Mouse (Mus musculus): Measurements from ENCODE around the gene Homer1. TPM values are rescaled to one million over a fixed set of nuclear protein-coding genes. Genes with fewer than 3 reads are reported as not detected.

Homer1 gene
- polyA plus RNA-seq, 2 experiments: 3.0 to 3.7 TPM

GRCm38 (mm10) chr13:93384481-93384880, 85.0 kb downstream of the Homer1 start:
- peak overlapping the region; percentile 97 for H3K27ac ChIP-seq
- peaks cover 67% of the 10 kb centered on the region in 2 experiments for H3K4me1 ChIP-seq (replicated peaks; ENCODE audit: control insufficient read depth in 2 of 2, insufficient read depth in 2 of 2, low read length in 1 of 2)
- H3K27me3 ChIP-seq (ENCODE audit: control insufficient read depth, insufficient read depth, low read length): no peaks in the 10 kb centered on the region
- no peaks in the 10 kb centered on the region for H3K9me3 ChIP-seq (ENCODE audit: control insufficient read depth, low read length)
- TF ChIP-seq EP300 (IDR thresholded peaks at IDR 0.05; ENCODE audit: low read depth): no peak
- H3K9ac ChIP-seq (replicated peaks): no peak overlapping the region; the same call in 1 of the 2 replicates
- H3K4me3 ChIP-seq (ENCODE audit: insufficient read depth in 1 of 2, low read depth in 2 of 2, low read length in 2 of 2): no peak overlapping the region
- H3K36me3 ChIP-seq (replicated peaks; ENCODE audit: control insufficient read depth, insufficient read depth, low read depth): no peaks in the 10 kb centered on the region
- no peak for DNase-seq (ENCODE audit: low read depth in 3 of 3, low spot score in 3 of 3)
- WGBS (ENCODE audit: insufficient replicate concordance): 72% methylated on average over 1 of the region's 1 CpGs
- no peak for ATAC-seq (ENCODE audit: insufficient read depth)
- H3K4me2 ChIP-seq (ENCODE audit: low read depth): no peak overlapping the region

- no peak for ATAC-seq (ENCODE audit: insufficient read depth)
- H3K4me1 ChIP-seq (replicated peaks; ENCODE audit: control insufficient read depth in 2 of 2, insufficient read depth in 2 of 2, low read length in 1 of 2): peaks cover 67 to 69% of the 10 kb centered on the region in 2 experiments
These were observed 85.7 kb downstream of the Homer1 start for GRCm38 (mm10) chr13:93385147-93385546.

GRCm38 (mm10) chr13:93387440-93387839, 88.0 kb downstream of the Homer1 start:
- no peaks in the 10 kb centered on the region for H3K27me3 ChIP-seq (ENCODE audit: control insufficient read depth, insufficient read depth, low read length)

More at GRCm38 (mm10) chr13:93385147-93385546, 85.7 kb downstream of the Homer1 start:
- Histone ChIP-seq H3K9me3 (ENCODE audit: control insufficient read depth, low read length) (no peaks in the 10 kb centered on the region), H3K36me3 (replicated peaks; ENCODE audit: control insufficient read depth, insufficient read depth, low read depth) (no peaks in the 10 kb centered on the region), H3K4me3 (ENCODE audit: insufficient read depth in 1 of 2, low read depth in 2 of 2, low read length in 2 of 2) (no peak overlapping the region), H3K27me3 (ENCODE audit: control insufficient read depth, insufficient read depth, low read length) (no peaks in the 10 kb centered on the region), H3K27ac (peak overlapping the region; percentile 31), H3K4me2 (ENCODE audit: low read depth) (no peak overlapping the region), H3K9ac (replicated peaks) (no peak overlapping the region)
- no peak for TF ChIP-seq CTCF (IDR thresholded peaks at IDR 0.05; ENCODE audit: low read depth)
- no peak for TF ChIP-seq EP300 (IDR thresholded peaks at IDR 0.05; ENCODE audit: low read depth)
- 67% methylated on average over 1 of the region's 1 CpGs for WGBS (ENCODE audit: insufficient replicate concordance)
- DNase-seq (ENCODE audit: low read depth in 3 of 3, low spot score in 3 of 3): no peak

GRCm38 (mm10) chr13:93388594-93389241, 89.3 kb downstream of the Homer1 start:
- Histone ChIP-seq H3K9ac (replicated peaks) (peak overlapping the region; percentile 60), H3K27ac (peak overlapping the region; percentile 94), H3K4me2 (ENCODE audit: low read depth) (peak overlapping the region; percentile 65), H3K4me1 (replicated peaks; ENCODE audit: control insufficient read depth in 2 of 2, insufficient read depth in 2 of 2, low read length in 1 of 2) (peaks cover 47% of the 10 kb centered on the region in 2 experiments), H3K9me3 (ENCODE audit: control insufficient read depth, low read length) (no peaks in the 10 kb centered on the region), H3K4me3 (ENCODE audit: insufficient read depth in 1 of 2, low read depth in 2 of 2, low read length in 2 of 2) (peak overlapping the region in 1 of 2 experiments; percentile 4; a peak in 1 of 4 replicates), H3K27me3 (ENCODE audit: control insufficient read depth, insufficient read depth, low read length) (no peaks in the 10 kb centered on the region), H3K36me3 (replicated peaks; ENCODE audit: control insufficient read depth, insufficient read depth, low read depth) (no peaks in the 10 kb centered on the region)
- ATAC-seq (ENCODE audit: insufficient read depth) (peak; percentile 98), DNase-seq (ENCODE audit: low read depth in 3 of 3, low spot score in 3 of 3) (peak; percentile 83 to 86 (median 86))
- no peak for TF ChIP-seq CTCF (IDR thresholded peaks at IDR 0.05; ENCODE audit: low read depth)
- TF ChIP-seq EP300 (IDR thresholded peaks at IDR 0.05; ENCODE audit: low read depth): peak; percentile 88
- 13% methylated on average over 7 of the region's 7 CpGs for WGBS (ENCODE audit: insufficient replicate concordance)

More at GRCm38 (mm10) chr13:93387440-93387839, 88.0 kb downstream of the Homer1 start:
- no peak for DNase-seq (ENCODE audit: low read depth in 3 of 3, low spot score in 3 of 3)
- Histone ChIP-seq H3K4me3 (ENCODE audit: insufficient read depth in 1 of 2, low read depth in 2 of 2, low read length in 2 of 2) (no peak overlapping the region), H3K36me3 (replicated peaks; ENCODE audit: control insufficient read depth, insufficient read depth, low read depth) (no peaks in the 10 kb centered on the region), H3K27ac (peak overlapping the region; percentile 83), H3K9me3 (ENCODE audit: control insufficient read depth, low read length) (no peaks in the 10 kb centered on the region), H3K9ac (replicated peaks) (peak overlapping the region; percentile 27), H3K4me1 (replicated peaks; ENCODE audit: control insufficient read depth in 2 of 2, insufficient read depth in 2 of 2, low read length in 1 of 2) (peaks cover 57% of the 10 kb centered on the region in 2 experiments), H3K4me2 (ENCODE audit: low read depth) (no peak overlapping the region)
- ATAC-seq (ENCODE audit: insufficient read depth): no peak
- TF ChIP-seq EP300 (IDR thresholded peaks at IDR 0.05; ENCODE audit: low read depth) (no peak), CTCF (IDR thresholded peaks at IDR 0.05; ENCODE audit: low read depth) (no peak)
- WGBS (ENCODE audit: insufficient replicate concordance): 77% methylated on average over 5 of the region's 5 CpGs

DNA sequence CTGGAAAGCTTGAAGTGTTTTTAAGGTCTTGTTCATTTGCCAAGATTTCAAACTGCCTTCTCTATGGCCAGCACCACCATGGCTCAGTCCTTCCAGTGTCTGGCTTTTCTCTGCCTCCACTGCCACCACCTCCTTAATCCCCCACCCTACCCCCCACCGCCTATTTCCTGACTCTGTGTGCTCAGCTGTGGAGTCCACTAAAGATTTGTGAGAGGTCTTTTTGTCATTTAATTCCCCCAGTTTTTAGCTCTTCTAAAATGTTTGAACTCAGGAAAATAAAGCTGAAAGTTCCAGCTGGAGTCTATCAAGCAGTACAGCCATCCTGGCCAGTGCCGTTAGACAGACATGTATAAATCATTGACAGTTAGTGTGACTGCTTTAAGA, 89.8 kb downstream of the Homer1 start:
- Histone ChIP-seq H3K9me3 (ENCODE audit: control insufficient read depth, low read length) (no peaks in the 10 kb centered on the region), H3K4me3 (ENCODE audit: insufficient read depth in 1 of 2, low read depth in 2 of 2, low read length in 2 of 2) (no peak overlapping the region), H3K27ac (peak overlapping the region; percentile 94), H3K9ac (replicated peaks) (peak overlapping the region; percentile 60), H3K27me3 (ENCODE audit: control insufficient read depth, insufficient read depth, low read length) (no peaks in the 10 kb centered on the region), H3K36me3 (replicated peaks; ENCODE audit: control insufficient read depth, insufficient read depth, low read depth) (no peaks in the 10 kb centered on the region), H3K4me2 (ENCODE audit: low read depth) (peak overlapping the region; percentile 65), H3K4me1 (replicated peaks; ENCODE audit: control insufficient read depth in 2 of 2, insufficient read depth in 2 of 2, low read length in 1 of 2) (peaks cover 43 to 45% of the 10 kb centered on the region in 2 experiments)
- DNase-seq (ENCODE audit: low read depth in 3 of 3, low spot score in 3 of 3): no peak
- TF ChIP-seq CTCF (IDR thresholded peaks at IDR 0.05; ENCODE audit: low read depth) (no peak), EP300 (IDR thresholded peaks at IDR 0.05; ENCODE audit: low read depth) (no peak)
- ATAC-seq (ENCODE audit: insufficient read depth): peak; percentile 24; the same call in 1 of the 2 replicates
- 19% methylated on average over 2 of the region's 2 CpGs for WGBS (ENCODE audit: insufficient replicate concordance)

All from liver, embryonic 14.5 days (tissue).